Mouse (Mus musculus) kidney, postnatal 0 days (tissue): ENCODE data around the gene Arf3. TPM values are rescaled to one million over a fixed set of nuclear protein-coding genes. Genes with fewer than 3 reads are reported as not detected.

Experiments used
- ATAC-seq: fragments of 200-750 bp; cut with Nextera tagmentation; replicated peaks from 2 replicates; pipeline ENCODE4 v1.8.0; 2017; ENCODE audit warnings: low read depth, moderate number of reproducible peaks, moderate TSS enrichment, moderate library complexity; ENCODE audit not compliant: low FRiP score
- DNase-seq: peaks from one replicate; pipeline ENCODE4 v3.0.0-alpha.2; 2016; ENCODE audit warnings: low spot score
- H3K27ac ChIP-seq: fragments of 300-500 bp; sonication (generic); 2 replicates; pipeline ENCODE4 v1.5.1; 2014; ENCODE audit warnings: mild to moderate bottlenecking
- H3K27me3 ChIP-seq: fragments of 300-500 bp; sonication (generic); 2 replicates; pipeline ENCODE4 v1.6.1; 2014; ENCODE audit warnings: low read length, mixed read lengths; ENCODE audit not compliant: insufficient read depth
- H3K36me3 ChIP-seq: fragments of 300-500 bp; sonication (generic); 2 replicates; pipeline ENCODE4 v1.6.1; 2014; ENCODE audit warnings: low read length, mixed read lengths; ENCODE audit not compliant: insufficient read depth
- H3K4me1 ChIP-seq: fragments of 300-500 bp; sonication (generic); replicated peaks from 2 replicates; pipeline ENCODE4 v1.6.1; 2014; ENCODE audit warnings: antibody characterized with exemption, low read length, mixed read lengths; ENCODE audit not compliant: insufficient read depth
- H3K4me2 ChIP-seq: fragments of 300-500 bp; sonication (generic); 2 replicates; pipeline ENCODE4 v1.6.1; 2014; ENCODE audit warnings: mild to moderate bottlenecking, low read length, moderate library complexity, mixed read lengths
- H3K4me3 ChIP-seq: fragments of 300-500 bp; sonication (generic); replicated peaks from 2 replicates; pipeline ENCODE4 v1.5.1; 2014; ENCODE audit warnings: low read depth, low read length
- H3K9ac ChIP-seq: fragments of 300-500 bp; sonication (generic); 2 replicates; pipeline ENCODE4 v1.6.1; 2014; ENCODE audit warnings: low read depth, low read length
- H3K9me3 ChIP-seq: fragments of 300-500 bp; sonication (generic); replicated peaks from 2 replicates; pipeline ENCODE4 v1.6.1; 2016; ENCODE audit warnings: low read length, inconsistent platforms, mixed read lengths
- CTCF ChIP-seq: IDR thresholded peaks from 2 replicates; pipeline ENCODE4 v1.5.1; 2016; ENCODE audit warnings: antibody characterized with exemption, low read depth, mild to moderate bottlenecking, moderate library complexity
- WGBS: fragments of 180-500 bp; shearing (Covaris S2); extraction: QIAGEN DNeasy Blood & Tissue Kit; methylation state at CpG from one replicate; pipeline ENCODE4 v1.1.7; 2014; 5-methylcytosine and 5-hydroxymethylcytosine counted together
- polyA plus RNA-seq: library from polyadenylated mRNA; unstranded; fragments of >200 nt; fragmentation: Nextera tagmentation; extraction: Ambion mirVana; gene quantifications from 2 replicates; pipeline ENCODE4 v1.2.1, GENCODE M21; 2015

Gene Arf3
- polyA plus RNA-seq, 1 experiment from 2014 or later: 39.6 TPM

- H3K9ac ChIP-seq: no peak overlapping the region
- TF ChIP-seq CTCF: no peak
- peak overlapping the region; percentile 35 for H3K4me2 ChIP-seq
- 2% methylated on average over 12 of the region's 12 CpGs for WGBS
- H3K27me3 ChIP-seq: peaks cover 85% of the 10 kb centered on the region
- ATAC-seq (no peak), DNase-seq (no peak)
- H3K27ac ChIP-seq: no peak overlapping the region
- H3K4me1 ChIP-seq: peaks cover 20% of the 10 kb centered on the region
- H3K36me3 ChIP-seq: no peaks in the 10 kb centered on the region
- no peak overlapping the region; the same call in 1 of the 2 replicates for H3K4me3 ChIP-seq
- no peaks in the 10 kb centered on the region for H3K9me3 ChIP-seq
Measured at GRCm38 (mm10) chr15:98791221-98791620, 28.2 kb upstream of the Arf3 start.

GRCm38 (mm10) chr15:98790761-98791160 is 27.7 kb upstream of the Arf3 start:
- Histone ChIP-seq H3K9ac (no peak overlapping the region), H3K9me3 (no peaks in the 10 kb centered on the region)

GRCm38 (mm10) chr15:98789661-98790535 is 26.9 kb upstream of the Arf3 start, which contains the start of gene Wnt1:
Gene Wnt1 (plus strand): TSS chr15:98789857.
- no peak for DNase-seq
- Histone ChIP-seq H3K27ac (no peak within 1 kb of the TSS), H3K4me3 (peak within 1 kb of the TSS; percentile 9; the same call in 1 of the 2 replicates), H3K9me3 (no peaks in the 10 kb centered on the region), H3K4me2 (peak within 1 kb of the TSS; percentile 35; the same call in 1 of the 2 replicates), H3K9ac (no peak within 1 kb of the TSS), H3K36me3 (no peaks in the 10 kb centered on the region), H3K27me3 (peaks cover 75% of the 10 kb centered on the region), H3K4me1 (peaks cover 20% of the 10 kb centered on the region)
- ATAC-seq: 0 out of 2 replicates have a peak, but pooled peaks have one; percentile 22
- WGBS: 3% methylated on average over 49 of the region's 51 CpGs
- peak; percentile 72 for TF ChIP-seq CTCF

More at GRCm38 (mm10) chr15:98790761-98791160, 27.7 kb upstream of the Arf3 start:
- H3K36me3 ChIP-seq: no peaks in the 10 kb centered on the region
- no peak for ATAC-seq
- H3K4me2 ChIP-seq: peak overlapping the region; percentile 35
- peaks cover 20% of the 10 kb centered on the region for H3K4me1 ChIP-seq
- no peak overlapping the region; the same call in 1 of the 2 replicates for H3K4me3 ChIP-seq
- no peak for DNase-seq
- peaks cover 80% of the 10 kb centered on the region for H3K27me3 ChIP-seq
- no peak for TF ChIP-seq CTCF
- under 1% methylated on average over 23 of the region's 23 CpGs for WGBS
- H3K27ac ChIP-seq: no peak overlapping the region

GRCm38 (mm10) chr15:98788972-98789660 is 26.1 kb upstream of the Arf3 start:
- no peak for TF ChIP-seq CTCF
- Histone ChIP-seq H3K9ac (no peak overlapping the region), H3K27me3 (peaks cover 70% of the 10 kb centered on the region), H3K4me3 (no peak overlapping the region), H3K36me3 (no peaks in the 10 kb centered on the region), H3K4me1 (peaks cover 20% of the 10 kb centered on the region), H3K9me3 (no peaks in the 10 kb centered on the region), H3K27ac (no peak overlapping the region), H3K4me2 (peak overlapping the region; percentile 16; the same call in 1 of the 2 replicates)
- 14% methylated on average over 24 of the region's 24 CpGs for WGBS
- DNase-seq (no peak), ATAC-seq (0 out of 2 replicates have a peak, but pooled peaks have one; percentile 29)

GRCm38 (mm10) chr15:98787930-98788329 is 24.9 kb upstream of the Arf3 start:
- TF ChIP-seq CTCF: peak; percentile 72

GRCm38 (mm10) chr15:98785744-98786143 is 22.7 kb upstream of the Arf3 start:
- Histone ChIP-seq H3K9ac (no peak overlapping the region), H3K4me2 (no peak overlapping the region), H3K27ac (no peak overlapping the region), H3K27me3 (peaks cover 41% of the 10 kb centered on the region), H3K4me1 (peaks cover 1% of the 10 kb centered on the region; the same call in 1 of the 2 replicates), H3K36me3 (no peaks in the 10 kb centered on the region), H3K9me3 (no peaks in the 10 kb centered on the region), H3K4me3 (no peak overlapping the region)
- ATAC-seq (no peak), DNase-seq (no peak)
- TF ChIP-seq CTCF: peak; percentile 54; the same call in 1 of the 2 replicates
- WGBS: 44% methylated on average over 7 of the region's 7 CpGs

More at GRCm38 (mm10) chr15:98787930-98788329, 24.9 kb upstream of the Arf3 start:
- H3K4me3 ChIP-seq: no peak overlapping the region
- H3K27me3 ChIP-seq: peaks cover 58% of the 10 kb centered on the region
- no peak overlapping the region for H3K9ac ChIP-seq
- peaks cover 14% of the 10 kb centered on the region for H3K4me1 ChIP-seq
- H3K27ac ChIP-seq: no peak overlapping the region
- H3K36me3 ChIP-seq: no peaks in the 10 kb centered on the region
- no peaks in the 10 kb centered on the region for H3K9me3 ChIP-seq
- 31% methylated on average over 4 of the region's 4 CpGs for WGBS
- H3K4me2 ChIP-seq: no peak overlapping the region
- ATAC-seq (no peak), DNase-seq (peak; percentile 62)
